Mouse (Mus musculus) mesoderm, embryonic 11.5 days (tissue): ENCODE data around the gene Sfrp4.

Experiments
- DNase-seq: peaks from one replicate; pipeline ENCODE4 v3.0.0-alpha.2; 2012; ENCODE audit warnings: low read depth, low spot score

Gene Sfrp4

GRCm38 (mm10) chr13:19630768-19631709 lies 8.1 kb downstream of the Sfrp4 start:
- no peak for DNase-seq

- peak; percentile 23 for DNase-seq
Measured at GRCm38 (mm10) chr13:19636131-19636530, 13.2 kb downstream of the Sfrp4 start.

- DNase-seq = no peak
Measured at GRCm38 (mm10) chr13:19640203-19640851, 17.4 kb downstream of the Sfrp4 start.

- no peak for DNase-seq
Measured at GRCm38 (mm10) chr13:19643519-19643918, 20.6 kb downstream of the Sfrp4 start.

GRCm38 (mm10) chr13:19644225-19644624 lies 21.3 kb downstream of the Sfrp4 start:
- no peak for DNase-seq

GRCm38 (mm10) chr13:19649824-19650223 lies 26.9 kb downstream of the Sfrp4 start:
- no peak for DNase-seq

GRCm38 (mm10) chr13:19652405-19652804 lies 29.5 kb downstream of the Sfrp4 start:
- DNase-seq = no peak

GRCm38 (mm10) chr13:19668355-19669140 lies 45.6 kb downstream of the Sfrp4 start:
- DNase-seq = no peak

GRCm38 (mm10) chr13:19674025-19674424 lies 51.1 kb downstream of the Sfrp4 start:
- DNase-seq = no peak

- DNase-seq = no peak
Measured at GRCm38 (mm10) chr13:19674601-19675000, 51.7 kb downstream of the Sfrp4 start.
